Mouse (Mus musculus) hindbrain, embryonic 12.5 days (tissue): ENCODE measurements around the gene Msx3. TPM values are rescaled to one million over a fixed set of nuclear protein-coding genes. Genes with fewer than 3 reads are reported as not detected.

Source experiments
- ATAC-seq: fragments of 200-750 bp; cut with Nextera tagmentation; 2 replicates; pipeline ENCODE4 v1.8.0; 2017; ENCODE audit warnings: moderate TSS enrichment; ENCODE audit not compliant: low FRiP score
- H3K27ac ChIP-seq: fragments of 300-500 bp; sonication (generic); 2 replicates; pipeline ENCODE4 v1.5.1; 2016; ENCODE audit warnings: mild to moderate bottlenecking
- H3K27me3 ChIP-seq: fragments of 300-500 bp; sonication (generic); 2 replicates; pipeline ENCODE4 v1.6.1; 2016; ENCODE audit warnings: mild to moderate bottlenecking
- H3K36me3 ChIP-seq: fragments of 300-500 bp; sonication (generic); 2 replicates; pipeline ENCODE4 v1.6.1; 2016; ENCODE audit warnings: mild to moderate bottlenecking
- H3K4me1 ChIP-seq: fragments of 300-500 bp; sonication (generic); 2 replicates; pipeline ENCODE4 v1.6.1; 2016
- H3K4me2 ChIP-seq: fragments of 300-500 bp; sonication (generic); replicated peaks from 2 replicates; pipeline ENCODE4 v1.6.1; 2016; ENCODE audit warnings: mild to moderate bottlenecking
- H3K4me3 ChIP-seq: fragments of 300-500 bp; sonication (generic); 2 replicates; pipeline ENCODE4 v1.5.1; 2016; ENCODE audit warnings: mild to moderate bottlenecking
- H3K9ac ChIP-seq: fragments of 300-500 bp; sonication (generic); 2 replicates; pipeline ENCODE4 v1.6.1; 2016; ENCODE audit warnings: mild to moderate bottlenecking, moderate library complexity
- H3K9me3 ChIP-seq: fragments of 300-500 bp; sonication (generic); replicated peaks from 2 replicates; pipeline ENCODE4 v1.6.1; 2016; ENCODE audit warnings: mild to moderate bottlenecking
- WGBS: fragments of 180-500 bp; shearing (Covaris S2); methylation state at CpG from one replicate; pipeline ENCODE4 v1.1.7; 2016; 5-methylcytosine and 5-hydroxymethylcytosine counted together
- polyA plus RNA-seq: library from polyadenylated mRNA; unstranded; fragments of >200 nt; fragmentation: Nextera tagmentation; extraction: Ambion mirVana; gene quantifications from 2 replicates; pipeline ENCODE4 v1.2.1, GENCODE M21; 2016

Msx3 gene
- polyA plus RNA-seq, 1 experiment from 2014 or later: 69.1 TPM

DNA sequence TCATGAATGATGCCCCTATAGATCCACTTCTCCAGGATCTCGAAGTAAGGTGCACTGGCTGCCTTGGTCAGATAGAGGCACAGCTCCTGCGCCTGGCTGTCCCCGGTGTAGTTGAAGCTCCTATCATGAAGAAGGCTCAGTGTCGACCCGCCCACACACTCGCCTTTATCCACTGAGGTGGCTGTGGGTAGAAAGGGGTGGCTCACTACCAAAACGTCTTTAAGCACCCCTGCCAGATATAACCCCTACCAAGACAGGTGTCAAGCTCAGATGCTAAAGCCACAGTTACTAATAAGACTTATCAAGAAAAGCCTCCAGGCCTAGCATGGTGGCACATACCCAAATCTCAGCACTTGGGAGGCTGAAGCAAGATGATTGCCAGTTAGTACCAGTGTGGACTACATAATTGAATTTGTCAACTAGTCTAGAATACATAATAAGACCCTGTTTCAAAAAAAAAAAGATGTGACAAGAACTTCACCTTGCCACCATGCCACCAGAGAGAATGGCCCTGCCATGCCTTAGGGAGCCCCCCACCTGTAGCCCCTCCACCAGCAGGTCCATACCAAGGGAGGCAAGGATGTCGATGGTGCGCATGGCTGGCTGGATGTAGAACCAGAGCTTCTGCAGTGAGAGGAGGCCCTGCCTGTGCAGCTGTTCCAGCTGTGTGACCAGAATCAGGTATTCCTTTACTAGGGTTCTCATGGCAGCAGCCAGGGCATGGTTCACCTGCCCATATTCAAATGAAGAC lies 41.9 kb downstream of the Msx3 start:
- no peak overlapping the region for H3K9ac ChIP-seq
- no peaks in the 10 kb centered on the region for H3K9me3 ChIP-seq
- no peak overlapping the region for H3K4me3 ChIP-seq
- no peak overlapping the region for H3K4me2 ChIP-seq
- H3K4me1 ChIP-seq: no peaks in the 10 kb centered on the region
- H3K36me3 ChIP-seq: peaks cover 59% of the 10 kb centered on the region
- no peak overlapping the region for H3K27ac ChIP-seq
- ATAC-seq: no peak
- H3K27me3 ChIP-seq: no peaks in the 10 kb centered on the region
- WGBS: 94% methylated on average over 9 of the region's 9 CpGs

DNA sequence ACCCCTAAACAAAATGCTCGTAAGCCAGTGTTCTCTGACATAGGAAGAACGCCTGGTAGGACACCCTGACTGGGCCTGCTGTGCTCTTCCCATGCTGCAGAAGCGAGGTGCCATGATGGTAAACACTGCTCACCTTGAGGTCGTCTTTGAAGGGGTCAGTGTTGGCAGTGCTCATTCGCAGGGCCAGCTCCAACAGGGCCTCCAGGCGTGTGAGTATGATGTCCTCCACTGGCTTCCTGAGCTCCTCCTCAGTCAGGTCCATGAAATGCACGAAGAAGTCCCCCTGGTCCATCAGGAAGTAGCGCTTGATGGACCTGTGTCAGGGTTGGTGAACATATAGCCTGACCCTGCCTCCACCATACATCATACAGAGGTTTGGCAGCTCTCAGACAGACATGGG lies 44.2 kb downstream of the Msx3 start:
- no peaks in the 10 kb centered on the region for H3K27me3 ChIP-seq
- no peaks in the 10 kb centered on the region for H3K4me1 ChIP-seq
- peaks cover 76% of the 10 kb centered on the region for H3K36me3 ChIP-seq
- H3K27ac ChIP-seq: no peak overlapping the region
- no peak overlapping the region for H3K4me2 ChIP-seq
- H3K9ac ChIP-seq: no peak overlapping the region
- ATAC-seq: no peak
- 92% methylated on average over 8 of the region's 8 CpGs for WGBS
- no peak overlapping the region for H3K4me3 ChIP-seq
- no peaks in the 10 kb centered on the region for H3K9me3 ChIP-seq

DNA sequence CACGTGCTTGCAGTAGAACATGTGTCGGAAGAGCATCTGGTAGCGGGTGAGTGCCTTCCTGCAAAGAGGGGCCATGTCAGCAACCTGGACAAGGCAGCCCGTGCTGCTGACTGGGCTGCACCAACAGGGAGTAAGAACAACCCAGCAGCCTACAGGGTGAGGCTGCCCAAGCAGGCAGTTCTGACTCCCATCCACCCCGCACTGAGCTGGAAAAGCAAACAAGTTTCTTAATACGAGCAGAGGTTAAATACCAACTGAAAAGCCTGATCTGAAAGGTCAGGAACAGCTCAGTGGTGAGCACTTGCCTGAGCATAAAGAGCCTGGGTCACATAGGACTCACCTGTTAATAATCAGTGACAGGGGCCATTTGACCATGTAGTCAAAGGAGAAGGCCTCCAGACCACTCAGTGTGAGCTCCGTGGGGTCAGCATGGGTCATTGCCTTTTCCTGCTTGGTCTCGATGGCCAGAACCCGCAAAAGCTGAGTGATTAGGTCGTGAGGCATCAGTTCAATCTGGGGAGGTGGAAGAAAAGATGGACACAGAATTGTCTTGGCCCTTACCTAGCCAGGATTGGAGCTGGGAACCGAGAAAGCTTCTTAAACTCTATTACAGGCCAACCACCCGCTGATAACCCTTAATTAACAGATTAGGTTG lies 47.7 kb downstream of the Msx3 start:
- Histone ChIP-seq H3K27me3 (no peaks in the 10 kb centered on the region), H3K4me1 (no peaks in the 10 kb centered on the region), H3K36me3 (peaks cover 93% of the 10 kb centered on the region), H3K27ac (no peak overlapping the region), H3K4me3 (no peak overlapping the region), H3K4me2 (no peak overlapping the region), H3K9me3 (no peaks in the 10 kb centered on the region), H3K9ac (no peak overlapping the region)
- 57% methylated on average over 12 of the region's 12 CpGs for WGBS
- no peak for ATAC-seq

DNA sequence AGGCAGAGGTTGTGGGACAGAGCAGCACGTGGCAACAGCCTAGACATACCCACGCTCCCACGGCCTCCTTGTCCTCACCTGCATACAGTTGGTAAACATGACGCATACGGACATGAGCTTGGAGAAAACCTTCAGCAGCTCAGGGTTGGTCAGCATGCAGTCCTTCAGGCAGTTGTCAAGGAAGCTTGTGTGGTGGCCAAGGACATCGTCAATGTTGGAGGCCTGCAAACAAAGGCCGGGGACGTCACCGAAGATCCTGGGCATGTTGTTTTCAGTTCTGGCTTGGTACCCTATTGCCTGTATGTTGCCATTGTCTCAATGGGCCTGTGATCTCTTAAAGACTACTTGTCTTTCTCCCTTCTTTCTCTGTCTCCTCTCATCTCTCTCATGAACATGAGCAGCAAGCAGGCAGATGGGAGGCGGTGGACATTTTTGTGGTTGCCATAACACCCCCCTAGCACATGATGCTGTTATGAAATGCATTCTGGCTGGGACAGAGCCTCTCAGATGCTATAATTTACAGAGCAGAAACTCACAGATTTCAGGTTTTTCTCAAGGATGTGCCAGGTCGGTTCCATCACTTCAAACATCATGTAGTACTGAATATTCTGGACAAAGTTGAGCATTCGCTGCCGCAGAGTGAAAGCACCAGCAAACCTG lies 50.1 kb downstream of the Msx3 start:
- Histone ChIP-seq H3K27ac (no peak overlapping the region), H3K4me1 (no peaks in the 10 kb centered on the region), H3K9me3 (no peaks in the 10 kb centered on the region), H3K4me3 (no peak overlapping the region), H3K27me3 (no peaks in the 10 kb centered on the region), H3K4me2 (no peak overlapping the region), H3K36me3 (peaks cover 83% of the 10 kb centered on the region), H3K9ac (no peak overlapping the region)
- whole genome bisulfite sequencing: 97% methylated on average over 13 of the region's 13 CpGs
- ATAC-seq: no peak

Other genes starting within 250 kb of the Msx3 start
- 18.7 and 21.4 TPM in 2 replicates for gene Adgra1, start 214.9 kb downstream of the Msx3 start, polyA plus RNA-seq
- gene Kndc1, start 154.4 kb downstream of the Msx3 start, polyA plus RNA-seq: 3.5 and 3.8 TPM in 2 replicates
- not detected in 2 replicates for gene Utf1, start 105.3 kb downstream of the Msx3 start, polyA plus RNA-seq
- gene 6430531B16Rik, start 70.3 kb downstream of the Msx3 start, polyA plus RNA-seq: 0.77 and 1.2 TPM in 2 replicates
- gene Adam8, start 56.5 kb downstream of the Msx3 start, polyA plus RNA-seq: 3.4 and 3.5 TPM in 2 replicates
- 45.6 and 45.9 TPM in 2 replicates for gene Zfp511, start 12.7 kb downstream of the Msx3 start, polyA plus RNA-seq
- 65.8 and 70.6 TPM in 2 replicates for gene Tubgcp2, start 12.4 kb downstream of the Msx3 start, polyA plus RNA-seq
- gene Caly, start 33.5 kb upstream of the Msx3 start, polyA plus RNA-seq: 24.8 and 25.1 TPM in 2 replicates
- gene Prap1, start 44.3 kb upstream of the Msx3 start, polyA plus RNA-seq: not detected in 2 replicates
- 21.8 and 24.7 TPM in 2 replicates for gene Fuom, start 53.4 kb upstream of the Msx3 start, polyA plus RNA-seq
- 12.9 and 18.1 TPM in 2 replicates for gene Paox, start 66.7 kb upstream of the Msx3 start, polyA plus RNA-seq
- gene Echs1, start 67.4 kb upstream of the Msx3 start, polyA plus RNA-seq: 134 and 148 TPM in 2 replicates
- gene Mtg1, start 88.5 kb upstream of the Msx3 start, polyA plus RNA-seq: 24.5 and 25.7 TPM in 2 replicates
- gene Sprn, start 105.8 kb upstream of the Msx3 start, polyA plus RNA-seq: 3.3 and 4.6 TPM in 2 replicates
- not detected in 2 replicates for gene Olfr522, start 115.7 kb upstream of the Msx3 start, polyA plus RNA-seq
- gene Olfr523, start 124.1 kb upstream of the Msx3 start, polyA plus RNA-seq: not detected in 2 replicates
- gene Olfr524, start 156.9 kb upstream of the Msx3 start, polyA plus RNA-seq: not detected in 2 replicates
- not detected in 2 replicates for gene Cd163l1, start 169.2 kb upstream of the Msx3 start, polyA plus RNA-seq
- gene 5830411N06Rik, start 198.2 kb upstream of the Msx3 start, polyA plus RNA-seq: not detected in 2 replicates